Mouse (Mus musculus) T-helper 1 cell (primary cell): ENCODE measurements around the gene Pole3.

Source experiments
- in situ Hi-C: fragments of 300-600 bp; cut with MboI, MseI; formaldehyde crosslinking; loops from one replicate; pipeline ENCODE4 v1.15.1; 2025; ENCODE audit warnings: high pct_unique_total_duplicates

Pole3 gene

GRCm38 (mm10) chr4:62524651-62525488 is at the start of gene Pole3, which contains the start of gene 4933430I17Rik:
Gene Pole3 (minus strand): TSS chr4:62525068.
Gene 4933430I17Rik (plus strand): TSS chr4:62525369.
- in situ Hi-C loops, result loop anchor here (10.0 kb wide), 1 partner anchor 880 kb away; the partner anchor contains the start of gene Akna

- in situ Hi-C loops, result no loop called here
Measured at GRCm38 (mm10) chr4:62570029-62570428, 45.2 kb upstream of the Pole3 start.

GRCm38 (mm10) chr4:62569603-62570002 is 44.7 kb upstream of the Pole3 start:
- in situ Hi-C loops, result no loop called here

- in situ Hi-C loops, result no loop called here
Measured at GRCm38 (mm10) chr4:62568359-62568758, 43.5 kb upstream of the Pole3 start.

GRCm38 (mm10) chr4:62567696-62568095 is 42.8 kb upstream of the Pole3 start:
- in situ Hi-C loops, result no loop called here

- in situ Hi-C loops, result no loop called here
Measured at GRCm38 (mm10) chr4:62566530-62566929, 41.7 kb upstream of the Pole3 start.

- in situ Hi-C loops, result loop anchor here (5.0 kb wide), 1 partner anchor 125 kb away; no protein-coding TSS in a partner anchor
Measured at GRCm38 (mm10) chr4:62562006-62562405, 37.1 kb upstream of the Pole3 start.

GRCm38 (mm10) chr4:62561630-62562001 is 36.7 kb upstream of the Pole3 start:
- in situ Hi-C loops, result loop anchor here (5.0 kb wide), 1 partner anchor 126 kb away; no protein-coding TSS in a partner anchor

- in situ Hi-C loops, result loop anchor here (5.0 kb wide), 1 partner anchor 126 kb away; no protein-coding TSS in a partner anchor
Measured at GRCm38 (mm10) chr4:62560963-62561629, 36.2 kb upstream of the Pole3 start.

GRCm38 (mm10) chr4:62559797-62560329 is 35.0 kb upstream of the Pole3 start, which contains the start of gene Rgs3:
Gene Rgs3 (plus strand): TSS chr4:62559847.
- in situ Hi-C loops, result loop anchor here (5.0 kb wide), 1 partner anchor 127 kb away; no protein-coding TSS in a partner anchor

GRCm38 (mm10) chr4:62557436-62557835 is 32.6 kb upstream of the Pole3 start:
- in situ Hi-C loops, result no loop called here

- in situ Hi-C loops, result loop anchor here (5.0 kb wide), 1 partner anchor 50 kb away; no protein-coding TSS in a partner anchor
Measured at GRCm38 (mm10) chr4:62551966-62552365, 27.1 kb upstream of the Pole3 start.

GRCm38 (mm10) chr4:62544801-62545200 is 19.9 kb upstream of the Pole3 start:
- in situ Hi-C loops, result loop anchor here (10.0 kb wide), 1 partner anchor 210 kb away; no protein-coding TSS in a partner anchor

- in situ Hi-C loops, result loop anchor here (10.0 kb wide), 1 partner anchor 211 kb away; no protein-coding TSS in a partner anchor
Measured at GRCm38 (mm10) chr4:62543782-62544181, 18.9 kb upstream of the Pole3 start.

GRCm38 (mm10) chr4:62541802-62542201 is 16.9 kb upstream of the Pole3 start:
- in situ Hi-C loops, result loop anchor here (10.0 kb wide), 1 partner anchor 213 kb away; no protein-coding TSS in a partner anchor

GRCm38 (mm10) chr4:62533729-62534128 is 8.9 kb upstream of the Pole3 start:
- in situ Hi-C loops, result no loop called here

- in situ Hi-C loops, result loop anchor here (10.0 kb wide), 1 partner anchor 877 kb away; the partner anchor contains the start of gene Akna
Measured at GRCm38 (mm10) chr4:62527655-62528054, 2.8 kb upstream of the Pole3 start.

GRCm38 (mm10) chr4:62526256-62526655 is 1.4 kb upstream of the Pole3 start:
- in situ Hi-C loops, result loop anchor here (10.0 kb wide), 1 partner anchor 879 kb away; the partner anchor contains the start of gene Akna

GRCm38 (mm10) chr4:62525489-62525811 is 582 bp upstream of the Pole3 start:
- in situ Hi-C loops, result loop anchor here (10.0 kb wide), 1 partner anchor 879 kb away; the partner anchor contains the start of gene Akna

GRCm38 (mm10) chr4:62520892-62521400 is 3.9 kb downstream of the Pole3 start:
- in situ Hi-C loops, result loop anchor here (10.0 kb wide), 1 partner anchor 884 kb away; the partner anchor contains the start of gene Akna

GRCm38 (mm10) chr4:62519849-62520233 is 5.0 kb downstream of the Pole3 start, which contains the start of gene Alad:
Gene Alad (minus strand): TSS chr4:62519918.
- in situ Hi-C loops, result loop anchor here (10.0 kb wide), 1 partner anchor 885 kb away; the partner anchor contains the start of gene Akna
